Mouse (Mus musculus) stomach, postnatal 0 days (tissue): ENCODE data around the gene Klhl20. TPM values are rescaled to one million over a fixed set of nuclear protein-coding genes. Genes with fewer than 3 reads are reported as not detected.
A peak's percentile ranks its signal among the peaks of the same experiment; 100 is the strongest.
"Not testable (repeated sequence)": the region's sequence is repeated elsewhere in the genome, so short reads cannot be mapped to it uniquely, and the experiment has no call there.

ENCODE experiments used
- ATAC-seq: fragments of 200-750 bp; cut with Nextera tagmentation; 2 replicates; pipeline ENCODE4 v1.8.0; 2017; ENCODE audit not compliant: low FRiP score, low TSS enrichment
- DNase-seq: peaks from one replicate; pipeline ENCODE4 v3.0.0-alpha.2; 2016; ENCODE audit warnings: low spot score
- H3K27ac ChIP-seq: fragments of 300-500 bp; sonication (generic); replicated peaks from 2 replicates; pipeline ENCODE4 v1.5.1; 2014; ENCODE audit warnings: mild to moderate bottlenecking, control low read depth
- H3K27me3 ChIP-seq: fragments of 300-500 bp; sonication (generic); 2 replicates; pipeline ENCODE4 v1.6.1; 2014; ENCODE audit warnings: low read length; ENCODE audit not compliant: control insufficient read depth, insufficient read depth
- H3K36me3 ChIP-seq: fragments of 300-500 bp; sonication (generic); 2 replicates; pipeline ENCODE4 v1.6.1; 2014; ENCODE audit warnings: low read length, mixed read lengths; ENCODE audit not compliant: control insufficient read depth, insufficient read depth
- H3K4me1 ChIP-seq: fragments of 300-500 bp; sonication (generic); replicated peaks from 2 replicates; pipeline ENCODE4 v1.6.1; 2014; ENCODE audit warnings: antibody characterized with exemption; ENCODE audit not compliant: control insufficient read depth, insufficient read depth
- H3K4me2 ChIP-seq: fragments of 300-500 bp; sonication (generic); replicated peaks from 2 replicates; pipeline ENCODE4 v1.6.1; 2014; ENCODE audit warnings: low read depth, mild to moderate bottlenecking, control low read depth, moderate library complexity
- H3K4me3 ChIP-seq: fragments of 300-500 bp; sonication (generic); 2 replicates; pipeline ENCODE4 v1.5.1; 2014; ENCODE audit warnings: low read depth, low read length, control low read depth
- H3K9ac ChIP-seq: fragments of 300-500 bp; sonication (generic); 2 replicates; pipeline ENCODE4 v1.6.1; 2014; ENCODE audit warnings: mild to moderate bottlenecking, low read length, control low read depth, mixed read lengths
- H3K9me3 ChIP-seq: fragments of 300-500 bp; sonication (generic); 2 replicates; pipeline ENCODE4 v1.6.1; 2016; ENCODE audit warnings: low read length; ENCODE audit not compliant: control insufficient read depth
- CTCF ChIP-seq: IDR thresholded peaks from 2 replicates; pipeline ENCODE4 v1.5.1; 2016; ENCODE audit warnings: antibody characterized with exemption, low read depth, mild to moderate bottlenecking, moderate library complexity
- EP300 ChIP-seq: optimal IDR thresholded peaks from 2 replicates; pipeline ENCODE3; 2016; ENCODE audit warnings: antibody characterized with exemption
- WGBS: fragments of 180-500 bp; shearing (Covaris S2); extraction: QIAGEN DNeasy Blood & Tissue Kit; methylation state at CpG from one replicate; pipeline ENCODE4 v1.1.7; 2014; 5-methylcytosine and 5-hydroxymethylcytosine counted together
- polyA plus RNA-seq: library from polyadenylated mRNA; unstranded; fragments of >200 nt; fragmentation: Nextera tagmentation; extraction: Ambion mirVana; gene quantifications from 2 replicates; pipeline ENCODE4 v1.2.1, GENCODE M21; 2015

Gene Klhl20
- polyA plus RNA-seq, 1 experiment from 2014 or later: 5.5 TPM

- Histone ChIP-seq H3K4me2 (no peak overlapping the region), H3K9ac (no peak overlapping the region), H3K27me3 (no peaks in the 10 kb centered on the region), H3K27ac (no peak overlapping the region), H3K4me1 (no peaks in the 10 kb centered on the region), H3K9me3 (no peaks in the 10 kb centered on the region), H3K4me3 (no peak overlapping the region), H3K36me3 (no peaks in the 10 kb centered on the region)
- no peak for ATAC-seq
- TF ChIP-seq CTCF (no peak), EP300 (no peak)
- DNase-seq: no peak
- WGBS: 76% methylated on average over 6 of the region's 6 CpGs
Measured at GRCm38 (mm10) chr1:161151098-161151497, 19.8 kb upstream of the Klhl20 start.

DNA sequence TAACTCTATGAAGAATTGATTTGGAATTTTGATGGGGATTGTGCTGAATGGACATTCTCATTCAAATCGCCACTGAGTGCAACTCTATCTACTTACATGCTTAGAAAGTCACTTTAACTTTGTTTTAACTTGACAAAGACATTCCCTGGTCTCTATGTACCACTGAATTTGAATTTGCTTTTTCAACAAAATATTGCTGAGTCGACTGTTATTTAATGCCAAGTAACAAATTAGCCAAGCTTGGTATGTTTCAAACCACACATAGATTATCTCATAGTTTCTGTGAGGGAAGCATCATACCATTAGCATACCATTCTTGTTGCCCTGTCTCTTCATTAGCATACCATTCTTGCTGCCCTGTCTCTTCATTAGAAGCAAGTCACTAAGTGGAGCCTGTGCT lies 16.6 kb upstream of the Klhl20 start:
- Histone ChIP-seq H3K36me3 (no peaks in the 10 kb centered on the region), H3K4me1 (no peaks in the 10 kb centered on the region), H3K4me2 (no peak overlapping the region), H3K27me3 (no peaks in the 10 kb centered on the region), H3K4me3 (no peak overlapping the region), H3K9me3 (no peaks in the 10 kb centered on the region), H3K27ac (no peak overlapping the region), H3K9ac (no peak overlapping the region)
- DNase-seq: no peak
- TF ChIP-seq EP300 (no peak), CTCF (no peak)
- WGBS: 74% methylated on average over 2 of the region's 2 CpGs
- no peak for ATAC-seq

GRCm38 (mm10) chr1:161145611-161146010 lies 14.3 kb upstream of the Klhl20 start:
- H3K4me3 ChIP-seq, DNase-seq, H3K27ac ChIP-seq, H3K27me3 ChIP-seq, H3K9ac ChIP-seq, H3K36me3 ChIP-seq, H3K4me2 ChIP-seq, H3K4me1 ChIP-seq, H3K9me3 ChIP-seq, ATAC-seq: not testable (repeated sequence)
- WGBS: 74% methylated on average over 8 of the region's 8 CpGs

DNA sequence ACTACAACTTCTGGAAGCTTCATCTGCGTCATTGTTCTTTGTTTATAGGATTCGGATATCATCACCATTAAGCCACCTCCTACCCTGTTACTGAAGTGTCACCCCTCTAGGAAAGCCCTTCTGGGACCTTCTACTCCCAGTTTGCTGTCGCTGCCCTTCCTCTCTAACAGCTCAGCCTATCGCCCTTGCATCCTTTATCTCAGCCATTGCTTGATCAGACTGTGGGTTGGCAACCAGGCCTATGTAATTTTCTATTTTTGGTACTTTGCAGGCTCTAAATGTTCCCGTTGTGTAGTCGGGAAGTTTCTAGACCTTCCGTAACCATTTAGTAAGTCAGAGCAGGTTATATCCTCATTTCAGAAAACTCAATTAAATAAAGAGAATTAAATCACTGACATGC lies 11.9 kb upstream of the Klhl20 start:
- Histone ChIP-seq H3K4me3 (no peak overlapping the region), H3K4me2 (no peak overlapping the region), H3K9ac (no peak overlapping the region), H3K36me3 (no peaks in the 10 kb centered on the region), H3K27me3 (no peaks in the 10 kb centered on the region), H3K27ac (no peak overlapping the region), H3K4me1 (no peaks in the 10 kb centered on the region), H3K9me3 (no peaks in the 10 kb centered on the region)
- no peak for TF ChIP-seq CTCF
- no peak for TF ChIP-seq EP300
- DNase-seq (no peak), ATAC-seq (no peak)
- 86% methylated on average over 7 of the region's 7 CpGs for WGBS

GRCm38 (mm10) chr1:161142531-161143159 lies 11.3 kb upstream of the Klhl20 start, which contains the start of gene Ankrd45:
TSS of gene Ankrd45 (plus strand) at chr1:161142691.
- peak within 1 kb of the TSS; percentile 56 for H3K4me2 ChIP-seq
- no peaks in the 10 kb centered on the region for H3K27me3 ChIP-seq
- no peaks in the 10 kb centered on the region for H3K36me3 ChIP-seq
- no peak within 1 kb of the TSS for H3K27ac ChIP-seq
- 6% methylated on average over 33 of the region's 33 CpGs for WGBS
- peak within 1 kb of the TSS; percentile 51 for H3K9ac ChIP-seq
- no peaks in the 10 kb centered on the region for H3K9me3 ChIP-seq
- TF ChIP-seq CTCF (no peak), EP300 (no peak)
- peak; percentile 63 for DNase-seq
- peak; percentile 72; the same call in 1 of the 2 replicates for ATAC-seq
- peak within 1 kb of the TSS; percentile 29 for H3K4me3 ChIP-seq
- H3K4me1 ChIP-seq: no peaks in the 10 kb centered on the region

- Histone ChIP-seq H3K4me3 (no peak overlapping the region), H3K9ac (no peak overlapping the region), H3K27me3 (no peaks in the 10 kb centered on the region), H3K27ac (no peak overlapping the region), H3K36me3 (no peaks in the 10 kb centered on the region), H3K4me2 (no peak overlapping the region), H3K9me3 (no peaks in the 10 kb centered on the region), H3K4me1 (no peaks in the 10 kb centered on the region)
- WGBS: 73% methylated on average over 9 of the region's 9 CpGs
- TF ChIP-seq EP300 (no peak), CTCF (peak; percentile 32; the same call in 1 of the 2 replicates)
- peak; percentile 16 for DNase-seq
- ATAC-seq: peak; percentile 53; the same call in 1 of the 2 replicates
Measured at GRCm38 (mm10) chr1:161140026-161140762, 8.9 kb upstream of the Klhl20 start.
